ENCODE assay signal across 9 mouse cellular contexts in genomic region chr1:83796961-83797891, GRCm38 (mm10).
DNase-seq lines count a peak whose midpoint lies in the region; ATAC-seq and TF ChIP-seq lines count a peak whose summit lies in the region.
"Had no signal": no experiment of that assay in that cellular context is flagged by ENCODE, and none has a peak within 500 bp of the region (broad histone marks: within the 10 kb centered on the region; RNA-seq: fewer than 3 reads in every experiment).

No protein-coding gene starts in this region.

- WGBS in heart, adult 2 months: 65% methylated on average over 7 of the region's 7 CpGs
- WGBS in heart, embryonic 12.5 days: 70% methylated on average over 7 of the region's 7 CpGs
- 71% methylated on average over 7 of the region's 7 CpGs for WGBS in midbrain, embryonic 14.5 days
- WGBS in midbrain, embryonic 15.5 days: 65% methylated on average over 7 of the region's 7 CpGs

- H3K9me3 ChIP-seq in heart, embryonic 12.5 days (replicated peaks): no peaks in the 10 kb centered on the region
- no peaks in the 10 kb centered on the region for H3K9me3 ChIP-seq in midbrain, embryonic 14.5 days (ENCODE audit: control insufficient read depth, low read length)
- H3K9me3 ChIP-seq in midbrain, embryonic 15.5 days: no peaks in the 10 kb centered on the region

- H3K4me3 ChIP-seq in heart, adult 2 months: no peak overlapping the region
- no peak overlapping the region for H3K4me3 ChIP-seq in heart, embryonic 12.5 days
- H3K4me3 ChIP-seq in midbrain, embryonic 14.5 days (replicated peaks; ENCODE audit: low read depth, low read length): no peak overlapping the region
- H3K4me3 ChIP-seq in midbrain, embryonic 15.5 days: no peak overlapping the region

- TF ChIP-seq CTCF in heart, adult 2 months (IDR thresholded peaks at IDR 0.05): no peak

- no peak overlapping the region for H3K4me2 ChIP-seq in heart, embryonic 12.5 days
- H3K4me2 ChIP-seq in midbrain, embryonic 14.5 days (ENCODE audit: low read length): no peak overlapping the region
- no peak overlapping the region for H3K4me2 ChIP-seq in midbrain, embryonic 15.5 days

- H3K4me1 ChIP-seq in heart, adult 2 months (ENCODE audit: control insufficient read depth, insufficient read depth, low read length): no peaks in the 10 kb centered on the region
- no peaks in the 10 kb centered on the region for H3K4me1 ChIP-seq in heart, embryonic 12.5 days (replicated peaks)
- no peaks in the 10 kb centered on the region for H3K4me1 ChIP-seq in midbrain, embryonic 14.5 days (ENCODE audit: control insufficient read depth, insufficient read depth, low read length)
- no peaks in the 10 kb centered on the region for H3K4me1 ChIP-seq in midbrain, embryonic 15.5 days

- no peak for TF ChIP-seq EP300 in heart, adult 2 months (IDR thresholded peaks at IDR 0.05; ENCODE audit: insufficient read depth, low read depth, low read length)

- H3K27me3 ChIP-seq in heart, adult 2 months (ENCODE audit: control insufficient read depth, insufficient read depth, low read length): no peaks in the 10 kb centered on the region
- no peaks in the 10 kb centered on the region for H3K27me3 ChIP-seq in heart, embryonic 12.5 days (replicated peaks)
- H3K27me3 ChIP-seq in midbrain, embryonic 14.5 days (ENCODE audit: control insufficient read depth, insufficient read depth, low read length): no peaks in the 10 kb centered on the region
- H3K27me3 ChIP-seq in midbrain, embryonic 15.5 days (replicated peaks): no peaks in the 10 kb centered on the region

- peak overlapping the region; percentile 53 for H3K27ac ChIP-seq in heart, adult 2 months
- H3K27ac ChIP-seq in heart, embryonic 12.5 days (ENCODE audit: poor library complexity, severe bottlenecking): no peak overlapping the region
- no peak overlapping the region for H3K27ac ChIP-seq in midbrain, embryonic 14.5 days (replicated peaks; ENCODE audit: low read depth, low read length)
- H3K27ac ChIP-seq in midbrain, embryonic 15.5 days: no peak overlapping the region
- H3K27ac ChIP-seq: macrophage had no signal

- intact Hi-C loops in heart, adult 2 months (cut with DNase I): no loop called here
- intact Hi-C loops in heart, postnatal 10 days (cut with DNase I): no loop called here

- H3K36me3 ChIP-seq in heart, adult 2 months (ENCODE audit: control insufficient read depth, insufficient read depth, low read length): no peaks in the 10 kb centered on the region
- no peaks in the 10 kb centered on the region for H3K36me3 ChIP-seq in heart, embryonic 12.5 days
- no peaks in the 10 kb centered on the region for H3K36me3 ChIP-seq in midbrain, embryonic 14.5 days (ENCODE audit: control insufficient read depth, insufficient read depth, low read length)
- H3K36me3 ChIP-seq in midbrain, embryonic 15.5 days (replicated peaks): no peaks in the 10 kb centered on the region

- no peaks in the 10 kb centered on the region for H3K79me2 ChIP-seq in heart, adult 2 months (replicated peaks; ENCODE audit: control insufficient read depth, insufficient read depth, low read length)

- peak; percentile 27 to 36 for DNase-seq in heart, adult 2 months
- peak; percentile 4 for DNase-seq in midbrain, embryonic 14.5 days
- peak; percentile 4 to 5 for DNase-seq in heart, postnatal 10 days
- DNase-seq in lung, postnatal 25 days (ENCODE audit: low spot score): peak; percentile 13
- no peak for DNase-seq in retina, embryonic 14.5 days (ENCODE audit: low spot score)
- DNase-seq in cerebellum, adult 11 months: no peak

- no peak for ATAC-seq in heart, embryonic 12.5 days (ENCODE audit: insufficient number of reproducible peaks, low FRiP score)
- ATAC-seq in midbrain, embryonic 14.5 days (ENCODE audit: low FRiP score, low TSS enrichment): no peak
- ATAC-seq in midbrain, embryonic 15.5 days (replicated peaks): no peak

- TF ChIP-seq POLR2A in heart, adult 2 months (IDR thresholded peaks at IDR 0.05; ENCODE audit: insufficient read depth, low read depth, low read length): no peak

- no peak overlapping the region for H3K9ac ChIP-seq in heart, adult 2 months (ENCODE audit: low read depth, low read length)
- no peak overlapping the region for H3K9ac ChIP-seq in heart, embryonic 12.5 days
- no peak overlapping the region for H3K9ac ChIP-seq in midbrain, embryonic 14.5 days (replicated peaks; ENCODE audit: low read length)
- no peak overlapping the region for H3K9ac ChIP-seq in midbrain, embryonic 15.5 days

Comparison
In these comparisons a context has a peak if more than half of its experiments do, and no peak if none do; other contexts are left out.
1. DNase-seq: peak in heart, adult 2 months (2 of 2), midbrain, embryonic 14.5 days (single experiment), heart, postnatal 10 days (2 of 2) and lung, postnatal 25 days (single experiment); none in retina, embryonic 14.5 days (single experiment) and cerebellum, adult 11 months (single experiment).